Mouse (Mus musculus) embryonic facial prominence, embryonic 14.5 days (tissue): ENCODE data around the gene Rras. TPM values are rescaled to one million over a fixed set of nuclear protein-coding genes. Genes with fewer than 3 reads are reported as not detected.

Experiments
- ATAC-seq: fragments of 200-750 bp; cut with Nextera tagmentation; 2 replicates; pipeline ENCODE4 v1.8.0; 2017; ENCODE audit warnings: low read depth, moderate number of reproducible peaks, moderate TSS enrichment
- DNase-seq: peaks from one replicate; pipeline ENCODE4 v3.0.0-alpha.2; 2015; ENCODE audit warnings: low spot score
- H3K27ac ChIP-seq: fragments of 300-500 bp; sonication (generic); replicated peaks from 2 replicates; pipeline ENCODE4 v1.5.1; 2014; ENCODE audit warnings: low read depth, mild to moderate bottlenecking, low read length, moderate library complexity
- H3K27me3 ChIP-seq: fragments of 300-500 bp; sonication (generic); replicated peaks from 2 replicates; pipeline ENCODE4 v1.6.1; 2014; ENCODE audit warnings: low read length; ENCODE audit not compliant: control insufficient read depth, insufficient read depth
- H3K36me3 ChIP-seq: fragments of 300-500 bp; sonication (generic); 2 replicates; pipeline ENCODE4 v1.6.1; 2014; ENCODE audit warnings: low read length, mixed read lengths; ENCODE audit not compliant: control insufficient read depth, insufficient read depth
- H3K4me1 ChIP-seq: fragments of 300-500 bp; sonication (generic); 2 replicates; pipeline ENCODE4 v1.6.1; 2014; ENCODE audit warnings: antibody characterized with exemption, low read length; ENCODE audit not compliant: control insufficient read depth, insufficient read depth
- H3K4me2 ChIP-seq: fragments of 300-500 bp; sonication (generic); 2 replicates; pipeline ENCODE4 v1.6.1; 2014; ENCODE audit warnings: low read depth, mild to moderate bottlenecking, low read length, moderate library complexity, mixed read lengths
- H3K4me3 ChIP-seq: fragments of 300-500 bp; sonication (generic); 2 replicates; pipeline ENCODE4 v1.5.1; 2014; ENCODE audit warnings: low read depth, mild to moderate bottlenecking, low read length
- H3K9ac ChIP-seq: fragments of 300-500 bp; sonication (generic); 2 replicates; pipeline ENCODE4 v1.6.1; 2014; ENCODE audit warnings: low read depth, mild to moderate bottlenecking, low read length, moderate library complexity, mixed read lengths
- H3K9me3 ChIP-seq: fragments of 300-500 bp; sonication (generic); 2 replicates; pipeline ENCODE4 v1.6.1; 2016; ENCODE audit warnings: low read length; ENCODE audit not compliant: control insufficient read depth
- WGBS: fragments of 180-500 bp; shearing (Covaris S2); extraction: QIAGEN DNeasy Blood & Tissue Kit; methylation state at CpG from one replicate; pipeline ENCODE4 v1.1.7; 2014; 5-methylcytosine and 5-hydroxymethylcytosine counted together
- polyA plus RNA-seq: library from polyadenylated mRNA; unstranded; fragments of >200 nt; fragmentation: Nextera tagmentation; extraction: Ambion mirVana; gene quantifications from 2 replicates; pipeline ENCODE4 v1.2.1, GENCODE M21; 2014

Rras gene
- polyA plus RNA-seq, 1 experiment from 2014 or later, result 52.3 TPM

DNA sequence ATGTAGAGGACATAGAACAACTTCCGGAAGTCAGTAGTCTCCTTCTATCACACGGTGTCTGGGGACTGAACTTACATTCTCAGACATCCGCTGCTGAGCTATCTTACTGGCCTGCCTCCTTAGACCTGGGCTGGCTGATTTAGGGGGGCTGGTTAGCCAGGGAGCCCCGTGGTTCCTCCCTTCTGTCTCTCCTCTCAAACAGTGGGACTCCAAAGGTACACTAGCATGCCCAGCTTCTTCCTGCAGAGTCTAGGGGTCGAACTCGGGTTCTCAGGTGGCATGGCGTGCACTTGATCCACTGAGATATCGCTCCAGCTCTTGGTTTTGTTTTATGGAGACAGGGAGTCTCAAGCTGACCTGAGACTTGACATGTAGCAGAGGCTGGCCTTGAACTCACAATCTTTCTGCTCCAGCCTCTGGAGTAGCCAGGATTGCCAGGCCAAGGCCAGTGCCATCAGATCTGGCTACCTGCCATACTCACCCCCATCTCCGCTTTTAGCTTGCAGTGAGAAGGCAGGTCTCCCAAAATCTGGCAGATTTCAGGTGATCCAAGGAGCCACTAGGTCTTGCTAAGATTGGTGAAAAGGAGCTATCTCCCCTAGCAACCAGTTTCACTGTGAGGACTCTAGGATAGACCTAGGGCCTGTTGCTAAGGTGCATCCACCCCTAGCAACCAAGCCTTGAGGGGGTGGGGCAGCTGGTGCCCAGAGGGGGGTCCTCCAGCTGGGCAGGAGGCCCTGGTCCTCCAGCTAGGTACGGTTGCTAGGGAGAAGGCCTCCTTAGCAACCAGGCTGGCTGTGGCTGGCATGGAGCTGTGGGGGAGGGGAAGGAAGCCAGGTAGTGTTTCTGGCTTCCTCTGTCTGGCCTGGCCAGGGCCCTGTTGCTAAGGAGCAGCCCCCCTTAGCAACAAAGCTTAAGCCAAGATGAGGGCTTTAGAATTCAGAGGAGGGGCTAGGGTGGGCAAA is 41.1 kb downstream of the Rras start:
- Histone ChIP-seq H3K4me2 (no peak overlapping the region), H3K9me3 (no peaks in the 10 kb centered on the region), H3K4me1 (peaks cover 11% of the 10 kb centered on the region), H3K4me3 (no peak overlapping the region), H3K9ac (no peak overlapping the region), H3K36me3 (no peaks in the 10 kb centered on the region), H3K27ac (no peak overlapping the region), H3K27me3 (no peaks in the 10 kb centered on the region)
- 79% methylated on average over 10 of the region's 10 CpGs for WGBS
- no peak for DNase-seq
- ATAC-seq, result no peak

- DNase-seq, result no peak
- 92% methylated on average over 6 of the region's 6 CpGs for WGBS
- peak overlapping the region; percentile 61; the same call in 1 of the 2 replicates for H3K4me2 ChIP-seq
Measured at GRCm38 (mm10) chr7:45060632-45061122, 42.9 kb downstream of the Rras start.

DNA sequence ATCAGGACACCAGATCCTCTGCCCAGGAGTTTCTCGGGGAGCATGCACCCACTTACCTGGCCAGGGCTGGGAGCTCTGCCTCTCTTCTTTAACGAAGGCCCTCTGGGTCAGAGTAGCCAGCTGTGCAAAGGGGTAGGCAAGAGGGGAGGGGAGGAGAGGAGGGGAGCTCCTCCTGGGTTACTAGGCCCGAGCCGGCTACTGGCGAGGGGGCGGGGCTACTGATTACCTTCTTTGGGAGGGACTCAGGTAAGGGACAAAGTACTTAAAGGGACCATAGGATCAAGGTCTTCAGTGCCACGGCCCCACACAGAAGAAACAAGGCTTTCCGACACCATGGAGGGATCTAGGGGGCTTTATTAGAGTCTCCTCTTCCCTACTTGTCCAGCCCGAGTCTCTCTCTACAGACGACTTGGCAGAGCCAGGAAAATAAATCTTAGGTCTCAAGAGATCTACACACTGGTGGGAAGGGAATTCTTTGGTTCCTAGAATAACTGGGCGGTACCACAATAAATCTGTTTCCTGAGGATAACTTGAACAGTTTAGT is 43.8 kb downstream of the Rras start:
- Histone ChIP-seq H3K27ac (peak overlapping the region; percentile 86), H3K36me3 (no peaks in the 10 kb centered on the region), H3K4me1 (peaks cover 11% of the 10 kb centered on the region), H3K4me3 (peak overlapping the region; percentile 53), H3K9ac (peak overlapping the region; percentile 75), H3K27me3 (no peaks in the 10 kb centered on the region), H3K9me3 (no peaks in the 10 kb centered on the region), H3K4me2 (peak overlapping the region; percentile 61)
- DNase-seq (peak; percentile 33), ATAC-seq (no peak)
- 14% methylated on average over 11 of the region's 11 CpGs for WGBS

More at GRCm38 (mm10) chr7:45060632-45061122, 42.9 kb downstream of the Rras start:
- no peak for ATAC-seq
- H3K27ac ChIP-seq, result no peak overlapping the region
- H3K4me1 ChIP-seq, result peaks cover 11% of the 10 kb centered on the region
- no peak overlapping the region for H3K9ac ChIP-seq
- H3K4me3 ChIP-seq, result no peak overlapping the region
- no peaks in the 10 kb centered on the region for H3K9me3 ChIP-seq
- H3K36me3 ChIP-seq, result no peaks in the 10 kb centered on the region
- H3K27me3 ChIP-seq, result no peaks in the 10 kb centered on the region

GRCm38 (mm10) chr7:45062239-45062835 is 44.6 kb downstream of the Rras start, which contains the start of the genes Nosip and Prrg2:
Nosip (plus strand) TSS chr7:45062429.
Prrg2 (minus strand) TSS chr7:45062677.
- no peaks in the 10 kb centered on the region for H3K27me3 ChIP-seq
- under 1% methylated on average over 31 of the region's 31 CpGs for WGBS
- no peaks in the 10 kb centered on the region for H3K36me3 ChIP-seq
- peak within 1 kb of the TSS; percentile 61 for H3K4me2 ChIP-seq
- peak within 1 kb of the TSS; percentile 53 for H3K4me3 ChIP-seq
- ATAC-seq (peak; percentile 94), DNase-seq (peak; percentile 99)
- H3K9ac ChIP-seq, result peak within 1 kb of the TSS; percentile 75
- H3K9me3 ChIP-seq, result no peaks in the 10 kb centered on the region
- H3K27ac ChIP-seq, result peak within 1 kb of the TSS; percentile 86
- peaks cover 11% of the 10 kb centered on the region for H3K4me1 ChIP-seq

DNA sequence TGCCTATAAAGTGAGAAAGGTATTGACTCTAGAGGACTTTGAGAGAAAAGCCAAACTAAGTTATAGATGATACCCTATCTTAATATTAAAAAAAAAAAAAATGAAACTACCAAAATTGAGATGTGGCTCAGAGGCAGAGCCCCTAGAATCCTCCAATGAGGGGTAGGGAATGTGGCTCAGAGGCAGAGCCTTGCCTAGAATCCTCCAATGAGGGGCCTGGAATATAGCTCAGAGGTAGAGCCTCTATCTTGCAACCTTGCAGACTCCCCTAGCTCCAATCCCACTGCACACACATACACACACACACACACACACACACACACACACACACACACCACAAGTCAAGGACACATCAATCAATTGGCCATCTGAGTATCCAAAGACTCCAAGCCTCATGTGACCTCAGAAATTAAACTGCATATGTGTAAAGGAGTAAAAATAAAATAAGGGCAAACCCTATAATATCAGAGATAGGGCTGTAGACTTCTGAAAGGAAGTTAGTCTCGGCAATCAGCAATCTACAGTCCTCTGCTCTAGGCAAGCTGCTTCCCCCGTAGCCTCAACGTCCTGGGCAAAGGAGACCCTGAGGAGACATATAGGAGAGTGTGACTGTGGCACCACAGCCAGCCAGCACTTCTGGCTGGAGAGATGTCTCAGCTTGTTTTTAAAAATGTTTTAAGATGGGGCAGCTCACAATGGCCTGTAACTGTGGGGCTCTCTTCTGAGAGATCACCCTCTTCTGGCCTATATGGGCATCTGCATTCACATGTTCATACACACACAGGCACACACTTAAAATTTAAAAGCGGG is 49.6 kb downstream of the Rras start:
- no peaks in the 10 kb centered on the region for H3K36me3 ChIP-seq
- ATAC-seq (no peak), DNase-seq (no peak)
- no peak overlapping the region for H3K4me3 ChIP-seq
- H3K27ac ChIP-seq, result no peak overlapping the region
- H3K27me3 ChIP-seq, result no peaks in the 10 kb centered on the region
- H3K4me2 ChIP-seq, result no peak overlapping the region
- peaks cover 6% of the 10 kb centered on the region; the same call in 1 of the 2 replicates for H3K4me1 ChIP-seq
- H3K9ac ChIP-seq, result no peak overlapping the region
- no peaks in the 10 kb centered on the region for H3K9me3 ChIP-seq
- 87% methylated on average over 4 of the region's 4 CpGs for WGBS

- Histone ChIP-seq H3K4me3 (no peak overlapping the region), H3K4me1 (peaks cover 6% of the 10 kb centered on the region; the same call in 1 of the 2 replicates), H3K36me3 (no peaks in the 10 kb centered on the region), H3K27me3 (no peaks in the 10 kb centered on the region), H3K4me2 (no peak overlapping the region), H3K27ac (no peak overlapping the region), H3K9me3 (no peaks in the 10 kb centered on the region), H3K9ac (0 out of 2 replicates have a peak overlapping the region, but pooled peaks have one; percentile 14)
- ATAC-seq (no peak), DNase-seq (peak; percentile 31)
- 19% methylated on average over 5 of the region's 5 CpGs for WGBS
Measured at GRCm38 (mm10) chr7:45068000-45068318, 50.2 kb downstream of the Rras start.

GRCm38 (mm10) chr7:45069671-45070070 is 51.9 kb downstream of the Rras start:
- Histone ChIP-seq H3K4me3 (no peak overlapping the region), H3K9me3 (no peaks in the 10 kb centered on the region), H3K27ac (no peak overlapping the region), H3K36me3 (peaks cover 6% of the 10 kb centered on the region; the same call in 1 of the 2 replicates), H3K4me1 (no peaks in the 10 kb centered on the region), H3K9ac (no peak overlapping the region), H3K4me2 (no peak overlapping the region), H3K27me3 (no peaks in the 10 kb centered on the region)
- WGBS, result 92% methylated on average over 2 of the region's 2 CpGs
- no peak for ATAC-seq
- DNase-seq, result no peak
